Mouse (Mus musculus) C2C12 (cell line): ENCODE measurements around the gene Mucl3. TPM values are rescaled to one million over a fixed set of nuclear protein-coding genes. Genes with fewer than 3 reads are reported as not detected.
A peak's percentile ranks its signal among the peaks of the same experiment; 100 is the strongest.

Experiments
- H3K27me3 ChIP-seq: one replicate; pipeline ENCODE4 v1.6.1; 2011; ENCODE audit not compliant: control insufficient read depth, insufficient read depth, insufficient read length
- H3K36me3 ChIP-seq: one replicate; pipeline ENCODE4 v1.6.1; 2011; ENCODE audit not compliant: control insufficient read depth, insufficient read depth
- H3K4me3 ChIP-seq: one replicate; pipeline ENCODE4 v1.5.1; 2011; ENCODE audit warnings: mild to moderate bottlenecking, control low read depth; ENCODE audit not compliant: poor library complexity, insufficient read depth, severe bottlenecking
- H3K79me2 ChIP-seq: one replicate; pipeline ENCODE4 v1.6.1; 2011; ENCODE audit not compliant: control insufficient read depth, insufficient read depth
- H3K79me3 ChIP-seq: one replicate; pipeline ENCODE4 v1.6.1; 2011; ENCODE audit warnings: low read depth, control low read depth
- H3ac ChIP-seq: one replicate; pipeline ENCODE3; 2011; ENCODE audit warnings: low read depth; ENCODE audit not compliant: control insufficient read depth, insufficient read length
- CEBPB ChIP-seq: IDR thresholded peaks from one replicate; pipeline ENCODE4 v1.6.1; 2011; ENCODE audit warnings: low read depth, mild to moderate bottlenecking, control low read depth, moderate library complexity
- CTCF ChIP-seq: IDR thresholded peaks from one replicate; pipeline ENCODE4 v1.5.1; 2011; ENCODE audit not compliant: control insufficient read depth, insufficient read depth, insufficient read length
- FOSL1 ChIP-seq: IDR thresholded peaks from one replicate; pipeline ENCODE4 v1.8.0; 2011; ENCODE audit warnings: mild to moderate bottlenecking, low read length; ENCODE audit not compliant: poor library complexity, insufficient read depth, severe bottlenecking
- MAX ChIP-seq: IDR thresholded peaks from one replicate; pipeline ENCODE4 v1.6.1; 2011; ENCODE audit warnings: mild to moderate bottlenecking, control low read depth
- MYOD1 ChIP-seq: IDR thresholded peaks from one replicate; pipeline ENCODE4 v1.6.1; 2011; ENCODE audit warnings: low read depth; ENCODE audit not compliant: control insufficient read depth, insufficient read length
- MYOG ChIP-seq: IDR thresholded peaks from one replicate; pipeline ENCODE4 v1.6.1; 2011; ENCODE audit not compliant: control insufficient read depth, insufficient read length; ENCODE audit errors: extremely low read depth
- USF1 ChIP-seq: IDR thresholded peaks from one replicate; pipeline ENCODE4 v1.6.1; 2011; ENCODE audit warnings: low read depth, mild to moderate bottlenecking, control low read depth, moderate library complexity
- polyA plus RNA-seq: library from polyadenylated mRNA; unstranded; fragments of >200 nt; fragmentation: generic; extraction: Trizol; gene quantifications from one replicate; pipeline ENCODE4 v1.2.1, GENCODE M21; 2012; ENCODE audit warnings: missing spikeins

Gene Mucl3
- polyA plus RNA-seq, 1 experiment: 0.05 TPM

GRCm38 (mm10) chr17:35685061-35685460, 41.6 kb upstream of the Mucl3 start:
- no peak for TF ChIP-seq CEBPB
- no peak for TF ChIP-seq USF1
- TF ChIP-seq FOSL1: no peak
- no peak for TF ChIP-seq MYOD1
- no peak for TF ChIP-seq CTCF
- Histone ChIP-seq H3K79me2 (no peaks in the 10 kb centered on the region), H3K79me3 (no peaks in the 10 kb centered on the region), H3ac (no peak overlapping the region), H3K36me3 (peaks cover 60% of the 10 kb centered on the region), H3K27me3 (no peaks in the 10 kb centered on the region), H3K4me3 (no peak overlapping the region)

- H3K79me3 ChIP-seq: no peaks in the 10 kb centered on the region
- no peaks in the 10 kb centered on the region for H3K79me2 ChIP-seq
- H3K27me3 ChIP-seq: no peaks in the 10 kb centered on the region
- H3ac ChIP-seq: no peak overlapping the region
- no peak overlapping the region for H3K4me3 ChIP-seq
- H3K36me3 ChIP-seq: peaks cover 37% of the 10 kb centered on the region
- no peak for TF ChIP-seq USF1
- TF ChIP-seq FOSL1: no peak
- TF ChIP-seq CTCF: no peak
- no peak for TF ChIP-seq MYOG
- TF ChIP-seq CEBPB: no peak
These were observed 38.5 kb upstream of the Mucl3 start for GRCm38 (mm10) chr17:35681986-35682385.

- no peaks in the 10 kb centered on the region for H3K27me3 ChIP-seq
- TF ChIP-seq CTCF (no peak), CEBPB (no peak), MAX (no peak), MYOD1 (no peak)
- H3K36me3 ChIP-seq: peaks cover 33% of the 10 kb centered on the region
- no peaks in the 10 kb centered on the region for H3K79me3 ChIP-seq
- H3ac ChIP-seq: no peak overlapping the region
- no peak overlapping the region for H3K4me3 ChIP-seq
- H3K79me2 ChIP-seq: no peaks in the 10 kb centered on the region
These were observed 37.1 kb upstream of the Mucl3 start for GRCm38 (mm10) chr17:35680591-35680990.

- Histone ChIP-seq H3K27me3 (no peaks in the 10 kb centered on the region), H3K79me2 (peaks cover 9% of the 10 kb centered on the region), H3K79me3 (no peaks in the 10 kb centered on the region), H3K36me3 (peaks cover 6% of the 10 kb centered on the region), H3ac (peak within 1 kb of the TSS; percentile 89), H3K4me3 (peak within 1 kb of the TSS; percentile 55)
- no peak for TF ChIP-seq MYOG
- no peak for TF ChIP-seq CEBPB
- TF ChIP-seq MAX: no peak
- TF ChIP-seq FOSL1: no peak
- no peak for TF ChIP-seq MYOD1
- no peak for TF ChIP-seq CTCF
- no peak for TF ChIP-seq USF1
These were observed 30.0 kb upstream of the Mucl3 start, which contains the start of gene Gtf2h4 for GRCm38 (mm10) chr17:35673416-35674035. TSS of gene Gtf2h4 (minus strand) at chr17:35673739.

GRCm38 (mm10) chr17:35672527-35672926, 29.0 kb upstream of the Mucl3 start:
- TF ChIP-seq CTCF: no peak
- TF ChIP-seq USF1: no peak
- TF ChIP-seq FOSL1: no peak
- no peak for TF ChIP-seq MYOD1
- no peak for TF ChIP-seq MYOG
- TF ChIP-seq MAX: no peak
- no peak for TF ChIP-seq CEBPB
- peaks cover 9% of the 10 kb centered on the region for H3K79me2 ChIP-seq
- H3ac ChIP-seq: peak overlapping the region; percentile 23
- H3K36me3 ChIP-seq: peaks cover 6% of the 10 kb centered on the region
- no peaks in the 10 kb centered on the region for H3K79me3 ChIP-seq
- no peaks in the 10 kb centered on the region for H3K27me3 ChIP-seq
- H3K4me3 ChIP-seq: no peak overlapping the region

- H3K79me3 ChIP-seq: no peaks in the 10 kb centered on the region
- no peaks in the 10 kb centered on the region for H3K27me3 ChIP-seq
- H3K36me3 ChIP-seq: peaks cover 6% of the 10 kb centered on the region
- no peak for TF ChIP-seq MYOD1
- no peak for TF ChIP-seq MYOG
- TF ChIP-seq MAX: no peak
- no peak for TF ChIP-seq USF1
- TF ChIP-seq CTCF: no peak
- H3K4me3 ChIP-seq: no peak overlapping the region
- H3ac ChIP-seq: no peak overlapping the region
- peaks cover 13% of the 10 kb centered on the region for H3K79me2 ChIP-seq
These were observed 28.4 kb upstream of the Mucl3 start for GRCm38 (mm10) chr17:35671846-35672245.
